Mouse (Mus musculus): ENCODE measurements around the gene Pik3c2a. TPM values are rescaled to one million over a fixed set of nuclear protein-coding genes. Genes with fewer than 3 reads are reported as not detected.

The Pik3c2a gene
- total and polyA plus RNA-seq, 3 experiments, result 10.9 to 35.3 (median 14.3) TPM

DNA sequence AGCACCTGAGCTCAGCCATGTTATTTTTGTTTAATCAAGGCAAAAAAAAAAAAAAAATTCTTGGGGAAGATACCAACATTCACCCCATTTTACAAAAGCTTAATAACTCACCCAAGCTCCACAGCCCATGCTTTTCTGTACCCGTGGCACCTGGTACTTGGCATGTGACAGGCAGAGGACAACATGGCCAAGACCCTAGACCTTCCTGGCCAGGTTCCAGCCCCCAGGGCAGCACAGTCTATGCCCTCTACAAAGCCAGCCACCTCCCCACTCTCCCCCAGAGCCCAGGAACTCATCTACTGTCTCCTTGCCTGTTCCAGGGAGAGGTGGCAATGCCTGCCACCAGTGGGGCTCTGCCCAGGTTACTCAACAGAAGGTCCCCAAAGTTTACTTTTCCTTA, 152.7 kb downstream of the Pik3c2a start:
- H3K4me2 ChIP-seq (ENCODE audit: insufficient read depth, low read depth, poor library complexity, severe bottlenecking), result no peak overlapping the region
- TF ChIP-seq TCF12 (IDR thresholded peaks at IDR 0.05; ENCODE audit: low read depth, low read length) (no peak), UBTF (IDR thresholded peaks at IDR 0.05; ENCODE audit: low read depth, low read length) (no peak), MYC (IDR thresholded peaks at IDR 0.05; ENCODE audit: low read depth, low read length) (no peak), MAX (IDR thresholded peaks at IDR 0.05; ENCODE audit: low read length) (no peak), USF1 (IDR thresholded peaks at IDR 0.05; ENCODE audit: low read depth, low read length) (no peak), PAX5 (IDR thresholded peaks at IDR 0.05; ENCODE audit: low read length) (no peak), E2F4 (IDR thresholded peaks at IDR 0.05; ENCODE audit: insufficient replicate concordance, low read depth, low read length) (no peak), RCOR1 (conservative IDR thresholded peaks at IDR 0.05; ENCODE audit: low read depth, low read length) (no peak), EP300 (IDR thresholded peaks at IDR 0.05; ENCODE audit: low read length) (no peak), BHLHE40 (IDR thresholded peaks at IDR 0.05; ENCODE audit: low read depth, low read length) (no peak), MAZ (IDR thresholded peaks at IDR 0.05; ENCODE audit: low read depth, low read length) (no peak), CHD2 (IDR thresholded peaks at IDR 0.05; ENCODE audit: low read length) (no peak), CHD1 (IDR thresholded peaks at IDR 0.05; ENCODE audit: low read depth, low read length) (no peak), MAFK (IDR thresholded peaks at IDR 0.05; ENCODE audit: insufficient replicate concordance, low read length) (no peak), ELF1 (IDR thresholded peaks at IDR 0.05; ENCODE audit: low read depth, low read length) (no peak), NRF1 (IDR thresholded peaks at IDR 0.05; ENCODE audit: low read depth, low read length) (no peak), ZNF384 (IDR thresholded peaks at IDR 0.05; ENCODE audit: low read depth, low read length) (no peak), GABPA (IDR thresholded peaks at IDR 0.05; ENCODE audit: insufficient replicate concordance, low read depth, low read length) (no peak), SMC3 (IDR thresholded peaks at IDR 0.05; ENCODE audit: low read depth, low read length) (no peak), JUN (IDR thresholded peaks at IDR 0.05; ENCODE audit: insufficient read depth, low read depth, low read length) (no peak)
- no peaks in the 10 kb centered on the region for H3K27me3 ChIP-seq (replicated peaks)
- no peak overlapping the region for H3K27ac ChIP-seq (ENCODE audit: insufficient read depth, low read depth)
- H3K9ac ChIP-seq (ENCODE audit: insufficient read depth, low read depth), result no peak overlapping the region
- H3K4me1 ChIP-seq (ENCODE audit: control insufficient read depth in 1 of 2, insufficient read depth in 2 of 2), result peaks cover 0 to 33% of the 10 kb centered on the region in 2 experiments; a peak in 3 of 4 replicates
- in situ Hi-C loops (cut with MboI; ENCODE audit: low pct_ligation_motif_present, low pct_unique_long_range_greater_than_20kb, low sequenced_read_pairs), result no loop called here
- H3K36me3 ChIP-seq (replicated peaks in 1 of 2; ENCODE audit: control insufficient read depth in 1 of 2, insufficient read depth in 1 of 2, low read length in 1 of 2), result no peaks in the 10 kb centered on the region
- no peak for DNase-seq (ENCODE audit: extremely low read depth)
- dilution Hi-C loops (cut with MboI; ENCODE audit: extremely low pct_ligation_motif_present, extremely low pct_unique_long_range_greater_than_20kb, low sequenced_read_pairs), result no loop called here
- no peaks in the 10 kb centered on the region for H3K79me2 ChIP-seq (replicated peaks; ENCODE audit: control insufficient read depth, extremely low read depth, insufficient read depth, poor library complexity, severe bottlenecking)
- H3K4me3 ChIP-seq (replicated peaks in 1 of 3; ENCODE audit: low read depth in 2 of 3, low read length in 2 of 3, poor library complexity in 1 of 3), result no peak overlapping the region
- H3K9me3 ChIP-seq (replicated peaks; ENCODE audit: low read length), result no peaks in the 10 kb centered on the region

DNA sequence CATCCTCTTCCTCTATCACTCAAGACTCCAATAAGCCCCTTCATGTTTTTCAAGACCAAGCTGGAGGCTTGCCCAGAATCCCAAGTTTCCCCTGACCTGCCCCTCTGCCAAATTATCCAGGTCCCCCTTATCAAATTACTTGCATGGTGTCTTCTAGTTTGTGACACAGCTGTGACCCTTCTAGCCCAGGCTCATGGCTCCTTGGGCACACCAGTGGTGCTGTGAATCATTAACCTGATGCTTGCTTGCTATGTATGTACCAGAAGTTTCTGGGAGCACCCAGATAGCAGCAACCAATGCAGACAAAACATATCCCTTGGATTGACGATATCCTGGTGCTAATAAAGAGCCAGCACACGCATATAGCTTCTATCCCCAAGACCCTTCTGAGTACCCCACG, 154.3 kb downstream of the Pik3c2a start:
- in situ Hi-C loops (cut with MboI; ENCODE audit: low pct_ligation_motif_present, low pct_unique_long_range_greater_than_20kb, low sequenced_read_pairs), result no loop called here
- Histone ChIP-seq H3K4me3 (replicated peaks in 1 of 3; ENCODE audit: low read depth in 2 of 3, low read length in 2 of 3, poor library complexity in 1 of 3) (no peak overlapping the region), H3K36me3 (replicated peaks in 1 of 2; ENCODE audit: control insufficient read depth in 1 of 2, insufficient read depth in 1 of 2, low read length in 1 of 2) (no peaks in the 10 kb centered on the region), H3K27me3 (replicated peaks) (no peaks in the 10 kb centered on the region), H3K27ac (ENCODE audit: insufficient read depth, low read depth) (no peak overlapping the region), H3K9ac (ENCODE audit: insufficient read depth, low read depth) (no peak overlapping the region), H3K79me2 (replicated peaks; ENCODE audit: control insufficient read depth, extremely low read depth, insufficient read depth, poor library complexity, severe bottlenecking) (no peaks in the 10 kb centered on the region), H3K4me1 (ENCODE audit: control insufficient read depth in 1 of 2, insufficient read depth in 2 of 2) (peaks cover 0 to 20% of the 10 kb centered on the region in 2 experiments; a peak in 3 of 4 replicates), H3K9me3 (replicated peaks; ENCODE audit: low read length) (no peaks in the 10 kb centered on the region), H3K4me2 (ENCODE audit: insufficient read depth, low read depth, poor library complexity, severe bottlenecking) (no peak overlapping the region)
- DNase-seq (ENCODE audit: extremely low read depth), result no peak
- TF ChIP-seq ZNF384 (IDR thresholded peaks at IDR 0.05; ENCODE audit: low read depth, low read length) (no peak), MEF2A (IDR thresholded peaks at IDR 0.05; ENCODE audit: borderline replicate concordance, low read depth, low read length) (no peak), JUN (IDR thresholded peaks at IDR 0.05; ENCODE audit: insufficient read depth, low read depth, low read length) (no peak), ETS1 (conservative IDR thresholded peaks at IDR 0.05; ENCODE audit: low read depth, low read length) (no peak), MAFK (IDR thresholded peaks at IDR 0.05; ENCODE audit: insufficient replicate concordance, low read length) (no peak), CHD1 (IDR thresholded peaks at IDR 0.05; ENCODE audit: low read depth, low read length) (no peak), NRF1 (IDR thresholded peaks at IDR 0.05; ENCODE audit: low read depth, low read length) (no peak), IRF4 (IDR thresholded peaks at IDR 0.05; ENCODE audit: low read depth, low read length) (no peak), ZMIZ1 (IDR thresholded peaks at IDR 0.05; ENCODE audit: low read depth, low read length) (no peak), HCFC1 (IDR thresholded peaks at IDR 0.05; ENCODE audit: low read depth, low read length) (no peak), ELF1 (IDR thresholded peaks at IDR 0.05; ENCODE audit: low read depth, low read length) (no peak), ZKSCAN1 (IDR thresholded peaks at IDR 0.05; ENCODE audit: borderline replicate concordance, low read depth, low read length) (no peak)
- dilution Hi-C loops (cut with MboI; ENCODE audit: extremely low pct_ligation_motif_present, extremely low pct_unique_long_range_greater_than_20kb, low sequenced_read_pairs), result no loop called here

All from CH12.LX (cell line).